Mouse (Mus musculus) intestine, embryonic 14.5 days (tissue): ENCODE results near the gene Pdzd8. TPM values are rescaled to one million over a fixed set of nuclear protein-coding genes. Genes with fewer than 3 reads are reported as not detected.
A peak's percentile ranks its signal among the peaks of the same experiment; 100 is the strongest.

Source experiments
- ATAC-seq: fragments of 200-750 bp; cut with Nextera tagmentation; replicated peaks from 2 replicates; pipeline ENCODE4 v1.8.0; 2017; ENCODE audit warnings: low read depth, moderate number of reproducible peaks, moderate TSS enrichment, moderate library complexity; ENCODE audit not compliant: low FRiP score, low TSS enrichment
- DNase-seq: peaks from one replicate; pipeline ENCODE4 v3.0.0-alpha.2; 2018; ENCODE audit warnings: low spot score
- H3K27ac ChIP-seq: fragments of 300-500 bp; sonication (generic); 2 replicates; pipeline ENCODE4 v1.5.1; 2014; ENCODE audit warnings: low read depth, mild to moderate bottlenecking, control low read depth
- H3K27me3 ChIP-seq: fragments of 300-500 bp; sonication (generic); replicated peaks from 2 replicates; pipeline ENCODE4 v1.6.1; 2014; ENCODE audit warnings: low read length, control low read depth; ENCODE audit not compliant: control insufficient read depth, insufficient read depth
- H3K36me3 ChIP-seq: fragments of 300-500 bp; sonication (generic); 2 replicates; pipeline ENCODE4 v1.6.1; 2014; ENCODE audit warnings: low read length, control low read depth; ENCODE audit not compliant: control insufficient read depth, insufficient read depth
- H3K4me1 ChIP-seq: fragments of 300-500 bp; sonication (generic); replicated peaks from 2 replicates; pipeline ENCODE4 v1.6.1; 2014; ENCODE audit warnings: low read length, control low read depth, mixed read lengths; ENCODE audit not compliant: control insufficient read depth, insufficient read depth
- H3K4me2 ChIP-seq: fragments of 300-500 bp; sonication (generic); 2 replicates; pipeline ENCODE4 v1.6.1; 2014; ENCODE audit warnings: low read length
- H3K4me3 ChIP-seq: fragments of 300-500 bp; sonication (generic); 2 replicates; pipeline ENCODE4 v1.5.1; 2014; ENCODE audit warnings: low read depth, low read length, control low read depth, mixed read lengths
- H3K9ac ChIP-seq: fragments of 300-500 bp; sonication (generic); 2 replicates; pipeline ENCODE4 v1.6.1; 2014; ENCODE audit warnings: mild to moderate bottlenecking, low read length
- H3K9me3 ChIP-seq: fragments of 300-500 bp; sonication (generic); 2 replicates; pipeline ENCODE4 v1.6.1; 2016; ENCODE audit warnings: low read length, control low read depth; ENCODE audit not compliant: control insufficient read depth
- WGBS: fragments of 180-500 bp; shearing (Covaris S2); extraction: QIAGEN DNeasy Blood & Tissue Kit; methylation state at CpG from one replicate; pipeline ENCODE4 v1.1.7; 2014; 5-methylcytosine and 5-hydroxymethylcytosine counted together
- polyA plus RNA-seq: library from polyadenylated mRNA; unstranded; fragments of >200 nt; fragmentation: Nextera tagmentation; extraction: Ambion mirVana; gene quantifications from 2 replicates; pipeline ENCODE4 v1.2.1, GENCODE M21; 2014

Gene Pdzd8
- polyA plus RNA-seq, 1 experiment from 2014 or later = 16.6 TPM

GRCm38 (mm10) chr19:59330816-59331225 lies 14.8 kb downstream of the Pdzd8 start:
- H3K9me3 ChIP-seq = no peaks in the 10 kb centered on the region
- DNase-seq (no peak), ATAC-seq (no peak)
- no peak overlapping the region for H3K27ac ChIP-seq
- H3K36me3 ChIP-seq = peaks cover 8% of the 10 kb centered on the region; the same call in 1 of the 2 replicates
- H3K27me3 ChIP-seq = no peaks in the 10 kb centered on the region
- no peak overlapping the region for H3K4me2 ChIP-seq
- no peak overlapping the region for H3K9ac ChIP-seq
- H3K4me1 ChIP-seq = 0 out of 2 replicates have a peak, but pooled peaks cover 3% of the 10 kb centered on the region
- no peak overlapping the region for H3K4me3 ChIP-seq

GRCm38 (mm10) chr19:59321990-59322389 lies 23.6 kb downstream of the Pdzd8 start, which contains the start of gene Rps12-ps3:
Rps12-ps3 (plus strand) TSS chr19:59322290.
- H3K4me3 ChIP-seq = no peak within 1 kb of the TSS
- H3K9ac ChIP-seq = no peak within 1 kb of the TSS
- H3K27ac ChIP-seq = no peak within 1 kb of the TSS
- H3K4me1 ChIP-seq = no peaks in the 10 kb centered on the region
- no peaks in the 10 kb centered on the region for H3K9me3 ChIP-seq
- H3K4me2 ChIP-seq = no peak within 1 kb of the TSS
- 96% methylated on average over 12 of the region's 14 CpGs for WGBS
- H3K36me3 ChIP-seq = peaks cover 14% of the 10 kb centered on the region; the same call in 1 of the 2 replicates
- H3K27me3 ChIP-seq = no peaks in the 10 kb centered on the region
- DNase-seq (no peak), ATAC-seq (no peak)

- Histone ChIP-seq H3K27me3 (no peaks in the 10 kb centered on the region), H3K9me3 (no peaks in the 10 kb centered on the region), H3K27ac (no peak overlapping the region), H3K4me1 (no peaks in the 10 kb centered on the region), H3K36me3 (no peaks in the 10 kb centered on the region), H3K9ac (no peak overlapping the region), H3K4me2 (no peak overlapping the region), H3K4me3 (no peak overlapping the region)
- ATAC-seq = no peak
- DNase-seq = no peak
Observed at GRCm38 (mm10) chr19:59316571-59316970, 29.0 kb downstream of the Pdzd8 start.

- H3K9me3 ChIP-seq = no peaks in the 10 kb centered on the region
- H3K4me3 ChIP-seq = no peak overlapping the region
- no peak overlapping the region for H3K4me2 ChIP-seq
- no peak overlapping the region for H3K27ac ChIP-seq
- ATAC-seq (no peak), DNase-seq (no peak)
- no peaks in the 10 kb centered on the region for H3K27me3 ChIP-seq
- H3K36me3 ChIP-seq = no peaks in the 10 kb centered on the region
- no peaks in the 10 kb centered on the region for H3K4me1 ChIP-seq
- no peak overlapping the region for H3K9ac ChIP-seq
Observed at GRCm38 (mm10) chr19:59315308-59315707, 30.3 kb downstream of the Pdzd8 start.

- Histone ChIP-seq H3K4me3 (no peak overlapping the region), H3K9me3 (no peaks in the 10 kb centered on the region), H3K9ac (no peak overlapping the region), H3K4me2 (no peak overlapping the region), H3K36me3 (no peaks in the 10 kb centered on the region), H3K4me1 (peaks cover 6% of the 10 kb centered on the region; the same call in 1 of the 2 replicates), H3K27ac (no peak overlapping the region), H3K27me3 (no peaks in the 10 kb centered on the region)
- ATAC-seq (no peak), DNase-seq (no peak)
- WGBS = 75% methylated on average over 5 of the region's 5 CpGs
Observed at GRCm38 (mm10) chr19:59292183-59292839, 53.3 kb downstream of the Pdzd8 start.

GRCm38 (mm10) chr19:59289811-59290210 lies 55.8 kb downstream of the Pdzd8 start:
- H3K9ac ChIP-seq = no peak overlapping the region
- H3K9me3 ChIP-seq = no peaks in the 10 kb centered on the region
- no peak overlapping the region for H3K4me2 ChIP-seq
- DNase-seq (no peak), ATAC-seq (no peak)
- H3K36me3 ChIP-seq = no peaks in the 10 kb centered on the region
- no peaks in the 10 kb centered on the region for H3K4me1 ChIP-seq
- 76% methylated on average over 6 of the region's 6 CpGs for WGBS
- H3K27me3 ChIP-seq = no peaks in the 10 kb centered on the region
- no peak overlapping the region for H3K4me3 ChIP-seq
- H3K27ac ChIP-seq = no peak overlapping the region

GRCm38 (mm10) chr19:59289042-59289441 lies 56.5 kb downstream of the Pdzd8 start:
- Histone ChIP-seq H3K4me3 (no peak overlapping the region), H3K4me1 (no peaks in the 10 kb centered on the region), H3K9me3 (no peaks in the 10 kb centered on the region), H3K4me2 (no peak overlapping the region), H3K9ac (no peak overlapping the region), H3K27me3 (no peaks in the 10 kb centered on the region), H3K36me3 (no peaks in the 10 kb centered on the region), H3K27ac (no peak overlapping the region)
- DNase-seq = no peak
- ATAC-seq = no peak

- Histone ChIP-seq H3K27ac (no peak overlapping the region), H3K9ac (no peak overlapping the region), H3K9me3 (peaks cover 7% of the 10 kb centered on the region; the same call in 1 of the 2 replicates), H3K27me3 (no peaks in the 10 kb centered on the region), H3K4me1 (no peaks in the 10 kb centered on the region), H3K4me3 (no peak overlapping the region), H3K4me2 (no peak overlapping the region), H3K36me3 (no peaks in the 10 kb centered on the region)
- WGBS = 57% methylated on average over 3 of the region's 3 CpGs
- peak; percentile 46 for DNase-seq
- ATAC-seq = no peak
Observed at GRCm38 (mm10) chr19:59282001-59282400, 63.6 kb downstream of the Pdzd8 start.

GRCm38 (mm10) chr19:59280841-59281240 lies 64.7 kb downstream of the Pdzd8 start:
- Histone ChIP-seq H3K4me3 (no peak overlapping the region), H3K4me1 (no peaks in the 10 kb centered on the region), H3K9me3 (peaks cover 7% of the 10 kb centered on the region; the same call in 1 of the 2 replicates), H3K4me2 (no peak overlapping the region), H3K36me3 (no peaks in the 10 kb centered on the region), H3K27ac (no peak overlapping the region), H3K27me3 (no peaks in the 10 kb centered on the region), H3K9ac (no peak overlapping the region)
- peak; percentile 50 for DNase-seq
- ATAC-seq = no peak
